Mouse (Mus musculus) frontal cortex, adult (tissue): ENCODE measurements around the gene Nup107.

Source experiments
- ATAC-seq: cut with Nextera tagmentation; 2 replicates; pipeline ENCODE4 v1.9.2; 2017; ENCODE audit warnings: mild to moderate bottlenecking, moderate library complexity, mixed read lengths; ENCODE audit not compliant: low TSS enrichment

Gene Nup107

DNA sequence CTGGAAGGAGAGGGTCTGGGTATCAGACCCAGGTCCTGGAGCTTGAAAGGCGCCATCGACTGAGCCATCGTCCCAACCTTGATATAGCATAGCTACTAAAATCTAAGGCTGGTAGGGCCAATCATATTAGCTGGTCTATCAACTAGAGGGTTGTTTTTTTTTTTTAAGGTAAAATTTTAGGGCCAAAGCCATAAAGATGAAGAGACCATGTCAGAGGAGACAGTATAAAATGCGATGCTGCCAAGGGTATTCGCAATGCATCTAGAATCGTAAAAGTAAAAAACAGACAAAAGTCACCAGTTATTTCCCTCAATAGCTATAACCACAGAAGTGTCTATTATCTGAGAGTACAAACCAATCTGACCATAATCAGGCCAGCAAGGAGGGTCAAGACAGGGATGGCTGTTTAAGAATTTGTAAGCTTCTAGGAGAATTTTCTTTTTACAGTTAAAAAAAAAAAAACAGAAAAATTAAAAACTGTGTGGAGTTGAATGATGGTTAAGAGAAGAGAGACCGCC lies 40.1 kb downstream of the Nup107 start:
- no peak for ATAC-seq

DNA sequence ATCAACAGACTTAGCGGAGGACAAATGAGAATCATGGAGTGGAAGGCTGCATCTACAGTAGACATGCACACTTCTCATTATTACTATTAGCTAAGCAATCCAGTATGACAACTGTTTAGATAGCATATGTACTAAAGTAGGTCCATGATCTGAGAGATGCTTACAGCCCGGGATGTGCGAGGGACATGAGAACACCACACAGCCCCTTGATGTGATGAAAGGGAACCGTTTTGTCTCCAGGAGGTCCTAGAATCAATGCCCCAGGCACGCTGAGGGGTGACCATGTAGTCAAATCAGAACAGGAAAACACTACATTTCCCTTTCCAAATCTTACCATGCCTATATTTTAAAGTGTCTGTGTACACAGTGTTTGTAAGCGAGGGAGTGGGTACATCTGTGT lies 40.8 kb downstream of the Nup107 start:
- ATAC-seq, result no peak

DNA sequence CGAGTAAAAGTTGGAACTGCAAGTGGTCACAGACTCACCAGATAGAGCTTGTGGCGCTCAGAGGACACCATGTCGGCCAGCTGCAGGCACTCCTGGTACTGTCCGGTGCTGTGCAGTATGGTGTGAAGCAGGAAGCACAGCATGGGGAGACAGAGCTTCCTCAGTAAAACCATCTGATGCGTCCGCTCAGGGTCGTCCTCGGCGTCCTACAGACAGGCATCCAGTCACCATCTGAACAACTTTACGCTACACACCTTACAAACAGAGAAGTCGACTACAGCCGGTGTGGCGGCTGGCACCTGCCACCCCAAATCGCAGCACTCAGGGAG lies 41.3 kb downstream of the Nup107 start:
- ATAC-seq, result no peak

DNA sequence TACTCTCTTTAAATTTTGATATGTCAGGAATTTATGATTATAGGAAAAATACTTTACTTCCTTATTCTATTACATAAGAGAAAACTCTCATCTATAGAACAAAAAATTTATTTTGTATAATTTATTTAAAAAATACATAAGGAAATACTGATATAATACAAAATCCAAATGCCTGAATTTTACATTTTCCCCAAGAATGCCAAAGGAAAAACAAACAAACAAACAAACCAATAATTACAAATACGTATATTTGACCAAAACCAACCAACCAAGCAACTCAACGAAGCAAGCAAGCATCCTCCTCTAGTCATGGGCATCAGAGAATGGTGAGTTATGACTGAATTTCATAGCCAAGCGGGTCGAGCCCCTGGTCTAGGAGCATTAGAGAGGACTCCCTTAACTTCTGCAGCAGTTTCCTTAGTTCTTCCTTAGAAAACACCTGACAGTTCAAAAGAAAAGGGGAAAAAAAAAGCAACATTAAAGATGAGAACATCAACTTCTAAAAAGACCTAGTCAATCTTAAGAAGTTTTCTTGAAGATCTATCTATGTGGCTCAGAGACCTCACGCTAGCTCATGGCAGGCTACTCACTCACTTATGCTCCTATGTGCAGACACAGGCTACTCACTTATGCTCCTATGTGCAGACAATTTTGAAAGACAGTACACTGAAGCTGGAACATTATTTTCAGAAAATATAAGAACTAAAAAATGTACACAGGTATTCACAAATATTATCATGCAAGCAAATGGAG lies 41.8 kb downstream of the Nup107 start:
- no peak for ATAC-seq

DNA sequence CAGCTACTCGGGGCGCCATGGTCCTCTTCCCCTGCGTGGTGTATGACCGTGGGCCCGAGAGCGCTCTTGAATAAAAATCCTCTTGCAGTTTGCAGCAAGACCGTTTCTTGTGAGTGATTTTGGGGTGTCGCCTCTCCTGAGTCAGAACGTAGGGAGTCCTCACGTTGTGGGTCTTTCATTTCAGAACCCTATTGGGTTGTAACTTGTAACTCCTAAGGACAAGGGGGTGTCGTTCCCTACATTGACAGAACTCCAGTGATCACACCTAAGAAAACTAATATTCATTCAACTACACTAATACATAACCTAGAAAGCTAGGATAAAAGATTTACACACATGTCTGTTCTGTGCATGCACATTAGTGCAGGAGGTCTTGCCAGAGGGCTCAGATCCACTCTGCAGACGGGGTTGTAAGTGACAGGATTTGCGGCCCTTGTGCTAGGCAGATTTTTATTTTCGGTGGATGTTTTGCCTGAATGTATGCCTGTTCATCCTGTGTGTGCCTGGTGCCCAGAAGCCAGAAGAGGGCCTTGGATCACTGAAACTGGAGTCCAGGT lies 42.6 kb downstream of the Nup107 start:
- ATAC-seq, result no peak

DNA sequence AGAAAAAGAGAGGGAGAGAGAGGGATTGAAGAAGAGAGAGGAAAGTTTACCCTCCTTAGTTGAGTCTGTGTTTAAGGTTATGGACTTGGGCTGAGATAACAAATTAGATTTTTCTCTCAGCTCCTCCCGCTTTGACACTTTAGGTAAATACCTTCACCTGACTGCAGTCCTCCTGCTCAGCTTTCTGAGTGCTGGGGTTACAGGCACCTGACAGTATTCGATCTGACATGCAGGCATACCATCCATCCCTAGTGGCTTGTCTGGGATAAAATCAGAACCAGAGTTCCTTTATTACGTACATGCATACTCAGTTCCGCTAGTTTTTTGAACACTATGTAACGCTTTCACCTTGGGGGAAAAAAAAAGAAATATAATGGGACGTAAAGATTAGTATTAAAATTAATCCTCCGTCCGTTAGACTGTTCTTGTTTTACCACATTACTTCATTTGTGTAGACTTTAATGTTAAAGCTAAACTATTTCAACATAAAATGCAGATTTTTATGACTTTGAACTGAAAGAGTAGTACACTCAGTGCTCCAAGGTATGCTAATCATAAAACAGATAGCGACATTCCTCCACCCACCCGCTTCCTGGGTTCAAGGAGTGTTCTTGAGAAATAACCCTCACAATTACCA lies 43.3 kb downstream of the Nup107 start:
- ATAC-seq, result no peak

DNA sequence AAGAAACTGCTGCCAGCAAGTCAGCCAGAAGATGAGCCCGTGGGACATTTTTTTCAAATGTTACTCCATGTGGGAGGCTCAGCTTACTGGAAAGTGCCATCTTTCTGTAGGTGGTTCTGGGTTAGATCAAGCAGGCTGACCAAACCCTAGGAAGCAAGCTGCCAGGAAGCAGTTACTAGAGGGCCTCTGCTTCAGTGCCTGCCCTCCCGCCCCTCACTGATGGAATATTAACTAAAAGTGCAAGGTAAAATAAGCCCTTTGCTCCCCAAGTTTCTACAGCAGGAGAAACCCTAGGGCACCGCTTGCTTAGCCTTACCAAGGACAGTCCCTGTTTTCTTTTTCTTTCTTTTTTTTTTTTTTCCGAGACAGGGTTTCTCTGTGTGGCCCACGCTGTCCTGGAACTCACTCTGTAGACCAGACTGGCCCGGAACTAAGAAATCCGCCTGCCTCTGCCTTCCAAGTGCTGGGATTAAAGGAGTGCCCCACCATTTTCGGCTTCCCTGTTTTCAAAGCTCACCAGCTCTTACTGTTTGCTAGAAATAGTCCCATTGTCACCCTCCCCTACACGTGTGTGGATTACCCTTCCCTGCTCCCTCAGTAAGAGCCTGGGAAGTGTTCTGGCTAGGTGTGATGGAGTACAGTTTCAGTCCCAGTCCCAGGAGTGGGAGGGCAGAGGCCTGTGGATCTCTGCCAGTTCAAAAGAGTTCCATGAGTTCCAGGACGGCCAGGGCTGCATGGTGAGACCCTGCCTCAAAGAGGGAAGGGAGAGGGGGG lies 44.0 kb downstream of the Nup107 start:
- ATAC-seq, result no peak

DNA sequence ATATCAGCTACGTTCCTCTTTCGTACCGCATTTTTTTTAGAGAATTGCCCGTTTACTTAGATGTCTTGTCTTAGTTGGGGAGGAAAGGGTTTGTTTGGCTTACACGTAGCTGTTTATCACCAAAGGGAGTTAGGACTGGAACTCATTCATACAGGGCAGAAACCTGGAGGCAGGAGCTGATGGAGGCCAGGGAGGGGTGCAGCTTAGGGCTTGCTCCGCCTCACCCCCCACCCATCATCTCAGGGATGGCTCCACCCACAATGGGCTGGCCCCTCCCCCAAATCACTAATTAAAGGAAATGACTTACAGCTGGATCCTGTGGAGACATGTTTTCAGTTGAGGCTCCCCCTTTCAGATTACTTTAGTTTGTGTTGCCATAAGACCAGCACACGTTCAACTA lies 44.8 kb downstream of the Nup107 start:
- no peak for ATAC-seq

DNA sequence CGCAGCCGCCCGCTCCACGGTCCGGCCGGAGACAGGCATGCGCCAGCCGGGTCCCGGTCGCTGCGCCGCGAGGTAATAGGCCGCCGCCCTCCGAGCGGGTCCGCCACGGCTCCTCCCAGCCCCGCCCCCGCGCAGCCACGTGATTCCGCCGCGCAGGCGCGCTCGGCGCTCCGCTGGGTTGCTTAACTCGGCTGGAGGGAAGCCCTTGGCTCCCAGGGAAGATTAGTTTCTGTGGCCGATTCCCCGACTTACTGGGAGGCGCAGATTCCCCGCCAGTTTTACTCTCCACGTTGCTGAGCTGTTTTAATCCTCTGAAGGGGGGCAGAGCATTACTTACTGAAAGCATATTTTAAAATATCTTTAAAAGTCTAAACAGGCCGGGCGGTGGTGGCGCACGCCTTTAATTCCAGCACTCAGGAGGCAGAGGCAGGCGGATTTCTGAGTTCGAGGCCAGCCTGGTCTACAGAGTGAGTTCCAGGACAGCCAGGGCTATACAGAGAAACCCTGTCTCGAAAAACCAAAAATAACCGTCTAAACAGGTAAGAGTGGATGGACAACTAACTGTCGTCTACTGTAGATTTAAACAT lies 46.1 kb downstream of the Nup107 start, which contains the start of gene Slc35e3:
Gene Slc35e3, minus strand, starts transcription at position 69 of the 587 bp plus-strand sequence.
- ATAC-seq, result peak; percentile 95

DNA sequence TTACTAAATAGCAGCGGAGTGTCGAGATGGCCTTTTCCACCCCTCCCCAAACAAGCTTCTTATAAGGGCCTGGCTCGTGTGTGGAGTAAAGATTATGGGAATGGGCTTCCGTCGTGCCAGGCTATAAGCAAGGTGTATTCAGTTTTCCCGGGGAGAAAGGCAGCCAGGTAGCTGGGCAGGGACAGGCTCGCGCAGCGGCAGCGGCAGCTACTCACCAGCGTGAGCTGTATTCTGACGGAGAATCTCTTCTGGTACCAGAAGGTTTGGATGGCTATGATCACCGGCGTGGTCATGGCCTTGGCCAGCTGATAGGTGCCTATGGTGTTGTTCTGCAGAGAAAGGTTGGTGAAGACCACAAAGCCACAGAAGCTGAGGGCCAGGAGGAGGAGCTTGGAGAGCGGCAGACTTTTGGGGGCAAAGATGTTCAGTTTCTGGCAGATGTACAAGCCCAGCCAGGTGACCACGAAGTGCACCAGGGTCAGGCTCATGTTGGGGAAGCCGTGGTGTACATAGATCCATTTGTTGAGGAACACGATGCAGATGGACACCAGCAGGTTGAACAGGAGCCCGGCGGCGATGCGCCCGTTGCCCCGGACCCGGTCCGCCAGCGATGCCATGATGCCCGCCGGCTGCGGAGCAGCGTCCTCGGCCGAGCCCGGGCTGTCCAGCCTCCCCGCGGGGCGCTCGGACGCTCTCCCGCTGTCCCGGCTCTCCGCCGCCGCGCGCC lies 46.8 kb downstream of the Nup107 start:
- ATAC-seq, result peak; percentile 22

DNA sequence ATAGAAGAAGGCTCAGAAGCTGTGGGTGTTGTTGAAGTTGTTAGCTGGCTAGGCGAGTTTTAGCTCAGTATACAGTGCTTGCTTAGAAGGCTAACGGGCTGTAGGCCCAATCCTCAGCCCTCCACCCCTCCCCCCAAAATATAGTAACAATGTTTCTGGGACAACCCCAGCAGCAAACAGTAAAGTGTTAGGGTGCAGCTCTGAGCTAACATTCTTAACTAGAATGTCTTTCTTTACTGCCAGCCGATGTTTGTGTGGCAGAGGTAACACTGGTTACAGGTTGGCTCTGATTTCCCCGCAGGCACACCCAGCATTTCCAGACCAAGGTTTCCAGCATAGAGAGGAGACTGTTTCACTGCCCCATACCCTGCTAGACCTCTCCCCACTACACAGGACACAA lies 48.6 kb downstream of the Nup107 start:
- no peak for ATAC-seq

DNA sequence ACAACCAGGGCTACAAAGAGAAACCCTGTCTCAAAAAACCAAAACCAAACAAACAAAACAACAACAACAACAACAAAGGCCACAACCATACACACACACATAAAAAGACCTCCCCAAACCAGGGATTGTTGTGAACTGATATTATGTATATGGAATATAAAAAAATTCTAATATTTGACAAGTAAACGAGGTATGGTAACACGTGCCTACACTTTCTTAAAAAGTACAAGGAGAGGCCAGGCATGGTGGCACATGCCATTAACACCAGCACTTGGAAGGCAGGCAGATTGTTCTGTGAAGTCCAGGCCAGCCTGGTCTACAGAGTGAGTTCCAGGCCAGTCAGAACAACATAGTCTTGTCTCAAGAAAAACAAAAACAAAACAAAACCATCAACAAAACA lies 49.3 kb downstream of the Nup107 start:
- ATAC-seq, result no peak

DNA sequence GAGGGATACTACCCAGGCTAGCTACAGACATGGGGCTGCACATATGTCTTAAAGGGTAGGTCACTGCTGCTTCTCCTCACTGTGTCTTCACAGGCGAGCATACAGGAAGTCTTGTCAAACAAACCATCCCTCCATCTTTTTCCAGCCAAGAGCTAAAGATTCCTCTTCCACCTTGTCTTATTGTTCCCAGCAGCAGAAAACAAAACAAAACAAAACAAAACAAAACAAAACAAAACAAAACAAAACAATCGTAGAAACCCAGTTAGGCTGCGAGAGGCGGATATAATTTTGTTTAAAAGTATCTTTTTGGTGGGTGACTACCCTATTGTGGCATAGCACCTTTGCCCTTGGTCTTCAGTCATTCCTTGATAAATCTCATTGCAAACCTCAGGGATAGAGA lies 49.9 kb downstream of the Nup107 start:
- ATAC-seq, result no peak

DNA sequence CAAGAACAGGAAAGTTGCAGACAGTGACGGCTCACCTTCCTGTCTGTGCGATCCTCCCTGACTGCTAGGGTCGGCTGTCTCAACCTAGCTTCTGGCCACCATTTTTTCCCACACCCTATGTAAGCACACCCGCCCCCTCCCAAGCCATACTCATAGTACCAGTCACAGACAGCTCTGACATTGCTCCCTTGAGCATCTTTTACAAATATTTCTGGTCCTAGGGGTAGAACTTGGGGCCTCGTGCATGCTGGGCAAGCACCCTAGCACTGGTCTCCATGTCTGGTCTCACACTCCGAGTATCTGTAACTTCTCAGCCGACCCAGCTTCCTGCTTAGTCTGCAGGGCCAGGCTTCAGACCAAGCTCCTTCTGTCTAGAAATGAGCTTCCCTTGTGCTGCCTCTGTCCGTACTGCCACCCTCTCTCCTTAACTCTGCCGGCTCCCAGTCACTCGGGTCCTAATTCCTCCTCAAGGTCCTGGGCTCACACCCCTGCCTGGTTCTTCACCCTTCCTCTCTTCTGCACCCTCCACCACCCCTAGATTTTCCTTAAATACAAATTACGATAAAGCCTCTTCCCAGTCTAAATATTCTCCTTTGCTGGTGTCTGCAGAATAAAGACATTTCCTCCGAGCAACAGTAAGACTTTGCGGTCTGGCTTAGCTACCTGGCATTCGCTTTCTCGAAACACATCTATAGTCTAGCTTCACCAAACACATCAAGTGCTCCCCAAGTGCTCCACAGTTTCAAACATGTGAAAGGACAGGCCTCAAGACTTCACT lies 50.6 kb downstream of the Nup107 start:
- ATAC-seq, result no peak

DNA sequence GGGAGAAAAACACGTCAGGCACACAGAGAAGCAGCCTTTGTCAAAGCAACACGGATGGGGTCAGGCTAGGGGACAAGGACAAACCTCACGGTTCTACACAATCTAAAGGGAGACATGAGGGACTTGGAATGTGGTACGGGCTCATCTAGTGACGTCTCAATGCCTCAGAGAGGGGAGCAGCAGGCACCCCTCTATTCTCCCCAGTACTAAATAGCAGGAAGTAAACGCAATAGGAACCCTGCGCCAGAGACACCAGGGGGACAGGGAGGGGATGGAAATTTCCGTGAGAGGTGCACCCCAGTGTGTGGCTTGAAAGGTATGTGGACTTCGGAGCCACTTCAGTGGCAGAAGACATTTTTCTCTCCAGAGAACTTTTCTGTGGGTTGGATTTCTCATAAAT lies 51.6 kb downstream of the Nup107 start:
- no peak for ATAC-seq

DNA sequence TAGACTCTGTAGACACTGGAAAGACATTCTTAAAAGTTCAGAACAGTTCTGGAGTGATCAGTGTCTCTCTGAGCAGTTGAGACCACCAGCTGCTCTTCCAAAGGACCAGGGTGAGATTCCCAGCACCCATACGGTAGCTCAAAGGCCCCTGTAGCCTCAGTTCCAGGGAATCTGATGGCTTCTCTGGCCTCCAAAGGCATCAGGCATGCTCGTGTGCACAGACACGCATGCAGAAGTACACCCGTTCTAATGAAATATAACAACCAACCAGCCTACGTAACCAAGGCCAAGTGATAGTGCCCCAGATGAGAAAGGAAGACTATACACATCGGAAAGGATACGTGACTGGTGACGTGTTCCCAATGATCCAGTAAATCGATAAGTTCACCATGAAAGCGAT lies 52.3 kb downstream of the Nup107 start:
- no peak for ATAC-seq

DNA sequence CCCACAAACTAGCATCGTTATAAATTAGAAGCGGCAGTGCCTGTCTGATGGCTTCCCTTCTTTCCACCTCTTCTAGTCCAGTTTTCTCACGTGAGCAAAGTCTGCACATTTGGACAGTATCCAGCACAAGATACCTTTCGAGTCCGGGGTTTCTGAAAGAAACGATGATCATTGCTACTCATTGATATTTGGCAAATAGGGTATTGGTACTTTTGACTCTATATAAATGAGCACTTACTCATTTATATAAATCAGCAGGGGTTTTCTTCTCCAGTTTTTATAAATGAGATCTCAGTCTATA lies 52.9 kb downstream of the Nup107 start:
- ATAC-seq, result no peak

DNA sequence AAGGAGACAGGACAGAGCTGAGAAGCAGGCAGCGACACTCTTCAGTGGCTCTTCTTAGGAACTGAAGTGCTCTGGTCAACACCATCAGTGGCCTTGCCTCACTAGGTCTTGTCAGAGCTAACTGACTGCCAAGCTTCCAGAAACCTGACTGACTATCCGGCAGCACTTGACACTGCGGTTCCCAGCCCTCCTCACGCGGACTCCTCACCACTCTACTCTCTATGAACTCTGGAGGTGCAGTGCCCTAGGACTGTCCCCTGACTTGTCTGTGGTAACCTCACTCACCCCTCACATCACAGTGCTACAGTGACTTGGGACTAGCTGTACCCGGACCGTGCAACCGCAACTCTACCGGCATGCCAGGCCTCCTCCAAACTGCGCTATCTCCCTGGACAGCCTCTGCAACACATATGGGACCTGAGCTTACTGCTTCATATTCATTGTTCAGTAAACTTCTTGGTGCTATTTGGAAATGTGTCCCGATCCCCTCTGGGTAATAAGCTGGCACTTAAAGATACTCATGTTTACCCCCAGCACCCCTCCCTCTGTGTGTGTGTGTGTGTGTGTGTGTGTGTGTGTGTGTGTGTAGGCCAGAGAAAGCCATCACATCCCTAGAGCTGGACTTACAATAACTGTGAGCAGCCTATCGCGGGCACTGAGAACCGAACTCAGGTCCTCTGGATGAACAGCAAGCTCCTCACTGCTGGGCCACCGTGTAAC lies 53.4 kb downstream of the Nup107 start:
- no peak for ATAC-seq

DNA sequence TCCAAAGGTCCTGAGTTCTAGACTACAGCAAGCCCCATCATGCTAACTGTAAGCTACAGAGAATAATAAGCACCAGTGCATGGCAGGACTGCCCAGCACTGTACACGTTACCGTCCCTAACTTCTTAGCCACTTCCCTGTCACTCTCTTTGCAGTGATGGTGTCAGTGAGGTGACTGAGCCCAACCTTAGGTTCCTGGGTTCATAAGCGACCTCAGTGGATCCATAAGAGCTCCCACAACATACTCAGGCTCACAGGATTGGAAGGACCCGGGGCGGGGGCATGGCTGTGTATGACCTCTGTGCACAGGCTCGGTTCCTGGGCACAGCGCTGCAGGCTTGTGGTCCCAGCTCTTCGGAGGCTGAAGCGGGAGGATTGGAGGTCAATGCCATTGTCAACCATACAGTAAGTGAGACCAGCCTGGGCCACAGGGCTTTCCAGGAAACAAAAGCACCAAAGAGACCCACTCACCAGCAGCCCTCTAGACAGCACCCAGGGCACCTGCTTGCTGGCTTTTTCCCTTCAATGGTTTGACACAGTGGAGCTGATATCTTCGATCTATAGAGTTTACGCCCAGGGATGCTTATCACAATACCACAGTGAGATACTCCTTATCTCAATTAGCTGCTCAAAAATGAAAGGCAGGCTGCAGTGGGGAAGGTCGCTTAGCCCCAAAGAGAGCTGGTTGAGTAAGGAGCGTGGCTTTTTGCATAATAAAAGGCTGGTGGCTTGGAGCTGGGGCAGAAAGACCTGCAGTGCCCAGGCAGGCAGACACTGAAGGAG lies 54.2 kb downstream of the Nup107 start:
- ATAC-seq, result no peak
